Mouse (Mus musculus) embryonic fibroblast, embryonic 13.5 days (primary cell): ENCODE measurements around the gene Htr1f. TPM values are rescaled to one million over a fixed set of nuclear protein-coding genes. Genes with fewer than 3 reads are reported as not detected.

Experiments used
- H3K27ac ChIP-seq: 2 replicates; pipeline ENCODE4 v1.5.1; 2012; ENCODE audit warnings: low read length, control low read depth, inconsistent platforms; ENCODE audit not compliant: insufficient read depth
- H3K4me1 ChIP-seq: 2 replicates; pipeline ENCODE4 v1.6.1; 2011; ENCODE audit warnings: low read length; ENCODE audit not compliant: control insufficient read depth, insufficient read depth
- H3K4me3 ChIP-seq: 2 replicates; pipeline ENCODE4 v1.5.1; 2011; ENCODE audit warnings: mild to moderate bottlenecking, control low read depth, low read length; ENCODE audit not compliant: insufficient read depth
- CTCF ChIP-seq: IDR thresholded peaks from 2 replicates; pipeline ENCODE4 v1.5.1; 2011; ENCODE audit warnings: mild to moderate bottlenecking, control low read depth, low read length, moderate library complexity, borderline replicate concordance; ENCODE audit not compliant: insufficient read depth
- POLR2A ChIP-seq: IDR thresholded peaks from 2 replicates; pipeline ENCODE4 v1.6.1; 2011; ENCODE audit warnings: low read depth, mild to moderate bottlenecking, control low read depth, low read length, moderate library complexity
- polyA plus RNA-seq: library from polyadenylated mRNA; stranded (reverse); fragments of >200 nt; gene quantifications from 2 replicates; pipeline ENCODE4 v1.2.4, GENCODE M21; 2011; ENCODE audit warnings: low read depth; ENCODE audit not compliant: missing spikeins, insufficient read length

Gene Htr1f
- polyA plus RNA-seq, 1 experiment = 1.4 TPM

DNA sequence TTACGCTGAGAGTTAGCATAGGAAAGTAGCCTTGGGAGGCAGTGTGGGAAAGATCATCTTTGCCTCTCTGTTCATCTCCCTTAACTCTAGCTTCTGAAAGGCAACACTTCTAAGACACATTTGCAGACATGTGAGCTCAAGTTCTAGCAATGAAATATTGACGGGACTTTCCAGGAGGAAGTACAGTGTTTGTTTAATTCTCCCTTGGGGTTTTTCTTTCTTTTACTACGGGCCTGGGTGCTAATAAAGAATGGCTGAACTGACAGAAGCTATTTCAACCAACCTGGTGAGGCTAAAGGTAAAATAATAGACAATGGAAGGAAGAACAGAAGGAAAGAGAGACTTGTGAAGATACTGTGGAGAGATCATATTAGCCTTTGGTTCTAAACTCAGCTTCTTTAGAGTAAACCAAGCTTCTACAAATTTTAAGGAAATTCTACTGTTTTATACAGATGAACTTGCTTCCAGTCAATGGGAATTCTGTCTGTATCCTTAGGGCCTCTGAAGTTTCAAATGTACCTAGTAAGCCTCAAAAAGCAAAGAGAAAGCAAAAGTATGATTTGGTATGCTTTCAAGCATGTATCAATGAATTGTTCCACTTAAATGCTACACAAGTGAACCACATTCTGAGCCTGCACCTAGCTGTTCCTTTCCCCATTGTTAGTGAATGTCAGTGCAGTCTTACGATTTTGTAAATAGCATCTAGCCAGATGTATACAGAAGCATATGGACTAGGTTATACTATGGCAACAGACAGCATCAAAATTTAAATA lies 131.9 kb downstream of the Htr1f start:
- Histone ChIP-seq H3K4me3 (no peak overlapping the region), H3K27ac (no peak overlapping the region), H3K4me1 (no peaks in the 10 kb centered on the region)
- TF ChIP-seq CTCF (no peak), POLR2A (no peak)

DNA sequence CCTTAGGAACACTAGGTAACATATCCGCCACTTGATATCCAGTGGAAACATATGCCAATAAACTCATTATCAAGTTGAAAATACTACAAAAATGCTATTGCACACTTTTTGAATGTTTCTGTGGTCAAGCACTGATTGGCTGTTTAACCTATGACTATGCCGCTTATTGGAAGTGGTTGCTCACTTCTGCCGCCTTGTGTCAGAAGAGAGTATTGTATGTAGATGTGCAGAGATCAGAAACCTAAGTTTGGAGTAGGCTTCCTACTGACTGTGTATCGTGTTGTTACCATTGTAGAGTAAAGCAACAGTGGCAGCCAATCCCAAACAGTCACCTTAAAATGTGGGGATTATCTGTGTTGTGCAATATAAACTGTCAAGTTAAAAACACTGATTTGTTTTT lies 144.0 kb downstream of the Htr1f start:
- Histone ChIP-seq H3K27ac (no peak overlapping the region), H3K4me1 (no peaks in the 10 kb centered on the region), H3K4me3 (no peak overlapping the region)
- TF ChIP-seq CTCF (no peak), POLR2A (no peak)

DNA sequence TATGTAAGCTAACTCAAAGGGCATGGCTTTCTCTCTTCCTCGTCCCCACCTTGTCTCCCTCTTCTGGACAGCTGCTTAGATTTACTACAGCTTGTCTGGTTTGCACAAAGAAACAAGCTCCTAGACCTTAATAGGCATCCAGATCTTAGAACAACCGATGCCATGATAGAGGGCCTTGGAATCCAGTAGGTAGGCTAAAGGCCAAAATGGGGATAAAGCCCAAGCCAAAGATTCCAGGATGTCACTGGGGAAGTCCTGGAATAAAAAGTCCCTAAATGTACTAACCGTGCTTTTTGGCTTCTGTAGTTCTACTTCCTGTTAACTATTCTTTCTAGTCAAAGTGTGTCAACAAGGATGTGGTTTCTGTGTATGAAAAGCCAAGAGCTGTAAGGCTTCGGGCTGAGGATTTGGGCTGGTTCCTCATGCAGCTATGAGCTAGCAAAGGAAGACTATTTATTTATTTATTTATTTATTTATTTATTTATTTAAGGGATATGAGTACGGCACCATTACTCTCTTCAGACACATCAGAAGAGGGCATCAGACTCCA lies 163.9 kb downstream of the Htr1f start:
- TF ChIP-seq CTCF (no peak), POLR2A (no peak)
- Histone ChIP-seq H3K4me3 (no peak overlapping the region), H3K4me1 (no peaks in the 10 kb centered on the region; the same call in 1 of the 2 replicates)

DNA sequence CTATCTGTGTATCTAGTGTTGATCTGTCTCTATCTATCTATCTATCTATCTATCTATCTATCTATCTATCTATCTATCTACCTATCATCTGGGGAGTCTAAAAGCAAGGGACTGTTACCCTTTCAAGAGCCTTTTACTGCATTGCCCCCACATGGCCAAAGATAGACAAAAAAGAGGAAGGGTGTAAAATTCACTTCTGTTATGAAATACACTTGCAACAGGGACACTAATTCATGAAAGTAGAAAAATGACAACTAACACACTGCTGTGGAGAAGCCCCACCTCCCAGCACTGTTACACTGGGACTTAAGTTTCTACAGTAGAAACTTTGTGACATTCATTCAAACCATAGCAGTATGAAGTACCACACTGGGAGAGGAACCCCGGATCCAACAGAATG lies 170.9 kb downstream of the Htr1f start:
- Histone ChIP-seq H3K4me3 (no peak overlapping the region), H3K27ac (no peak overlapping the region), H3K4me1 (no peaks in the 10 kb centered on the region)
- TF ChIP-seq CTCF = no peak
- TF ChIP-seq POLR2A = no peak

More for the DNA sequence above, 163.9 kb downstream of the Htr1f start:
- H3K27ac ChIP-seq = no peak overlapping the region

DNA sequence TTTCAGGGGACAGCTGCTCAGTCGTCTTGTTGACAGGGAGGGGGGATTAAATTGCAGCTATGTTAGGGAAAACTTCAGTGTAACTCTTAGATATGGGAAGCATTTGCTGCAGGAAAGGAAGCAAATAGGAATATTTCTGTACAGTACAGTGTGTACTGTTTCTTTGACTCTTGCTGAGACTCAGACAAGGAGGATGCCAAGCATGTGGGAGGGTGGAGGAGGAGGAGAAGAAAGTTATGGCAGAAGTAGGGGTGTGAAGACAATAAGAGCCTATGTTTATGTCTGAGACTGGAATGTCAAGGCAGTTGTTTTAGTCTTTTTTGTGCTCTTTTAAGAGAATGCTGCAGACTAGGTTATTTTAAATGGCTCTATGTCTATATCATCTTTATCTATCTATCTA lies 171.6 kb downstream of the Htr1f start:
- Histone ChIP-seq H3K4me3 (no peak overlapping the region), H3K27ac (no peak overlapping the region), H3K4me1 (no peaks in the 10 kb centered on the region)
- TF ChIP-seq POLR2A = no peak
- no peak for TF ChIP-seq CTCF

DNA sequence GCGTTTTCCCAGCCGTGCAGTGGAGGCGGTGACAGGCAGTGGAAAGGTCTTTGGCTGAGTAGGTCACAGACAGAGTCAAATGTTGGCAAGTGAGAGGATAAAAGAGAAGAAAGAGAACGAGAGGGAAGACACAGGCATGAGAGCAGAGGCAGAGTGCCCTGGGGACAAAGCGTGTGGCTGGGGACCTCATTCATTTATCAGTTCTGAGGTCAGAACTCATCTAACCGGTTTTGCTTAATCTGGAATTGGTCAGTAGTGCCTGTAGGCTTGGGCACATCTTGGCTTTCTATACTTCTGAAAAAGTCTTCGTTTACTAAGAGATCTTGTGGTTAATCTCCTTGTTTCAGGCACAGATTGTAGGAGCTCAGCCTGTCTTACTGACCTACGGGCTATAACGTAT lies 182.2 kb downstream of the Htr1f start:
- TF ChIP-seq POLR2A (no peak), CTCF (no peak)
- Histone ChIP-seq H3K4me3 (no peak overlapping the region), H3K27ac (no peak overlapping the region), H3K4me1 (no peaks in the 10 kb centered on the region)

DNA sequence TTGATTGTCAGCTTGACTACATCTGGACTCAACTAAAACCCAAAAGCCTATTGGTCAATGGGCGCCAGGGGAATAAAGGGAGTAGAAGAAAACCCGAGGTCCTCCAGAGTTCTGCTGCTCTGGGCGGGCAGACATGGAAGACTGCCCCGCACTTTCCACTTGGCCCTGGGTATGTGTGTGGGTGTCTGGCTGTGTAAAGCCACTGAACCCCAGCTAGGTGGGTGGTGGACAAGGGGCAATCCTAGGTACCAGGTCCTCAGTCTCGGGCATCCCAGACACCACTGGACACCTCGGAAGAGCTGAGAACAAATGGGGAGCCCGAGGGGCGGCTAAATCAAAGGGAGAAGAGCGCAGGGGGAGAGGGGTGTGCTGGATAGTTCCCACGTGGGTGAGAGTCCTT lies 196.9 kb downstream of the Htr1f start:
- Histone ChIP-seq H3K4me1 (no peaks in the 10 kb centered on the region), H3K4me3 (no peak overlapping the region), H3K27ac (no peak overlapping the region)
- no peak for TF ChIP-seq CTCF
- no peak for TF ChIP-seq POLR2A

DNA sequence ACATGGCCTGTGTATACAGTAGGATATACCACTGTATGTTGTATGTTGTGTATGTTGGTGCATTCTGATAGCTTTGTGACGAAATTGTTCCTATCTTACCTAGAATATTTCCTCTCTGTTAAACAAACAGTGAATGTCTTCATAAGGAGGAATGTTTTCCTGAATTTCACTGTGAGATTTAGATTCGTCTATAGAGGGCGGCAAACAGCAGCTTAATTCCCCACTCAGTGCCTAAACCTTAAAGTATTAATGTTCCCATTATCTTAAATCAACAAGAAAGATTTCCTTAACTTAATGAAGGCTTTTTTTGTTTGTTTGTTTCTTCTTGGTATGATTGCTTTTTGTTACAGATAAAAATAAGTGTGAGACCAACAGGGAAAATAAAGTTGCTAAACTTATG lies 198.5 kb downstream of the Htr1f start:
- Histone ChIP-seq H3K4me1 (no peaks in the 10 kb centered on the region), H3K27ac (no peak overlapping the region), H3K4me3 (no peak overlapping the region)
- TF ChIP-seq POLR2A = no peak
- TF ChIP-seq CTCF = no peak

DNA sequence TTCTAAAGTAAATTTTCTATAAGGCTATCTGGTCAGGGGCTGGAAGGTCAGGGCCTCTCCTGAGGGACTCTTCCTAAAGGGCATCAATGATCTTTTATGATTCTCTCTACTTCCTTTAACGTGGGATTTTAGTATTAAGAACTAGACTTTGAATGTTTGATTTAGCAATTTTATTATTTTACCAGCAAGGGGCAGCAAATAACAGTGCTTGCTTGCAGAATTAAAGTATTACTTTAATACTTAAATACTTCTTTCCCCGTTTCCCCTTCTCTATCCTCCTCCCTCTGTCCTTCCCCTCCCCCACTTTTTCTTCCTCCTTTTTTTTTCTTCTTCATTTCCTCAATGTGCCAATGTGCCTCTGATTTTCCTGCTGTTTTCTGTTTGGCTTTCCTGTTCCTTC lies 202.3 kb downstream of the Htr1f start:
- Histone ChIP-seq H3K4me3 (no peak overlapping the region), H3K4me1 (no peaks in the 10 kb centered on the region), H3K27ac (no peak overlapping the region)
- TF ChIP-seq CTCF (no peak), POLR2A (no peak)

DNA sequence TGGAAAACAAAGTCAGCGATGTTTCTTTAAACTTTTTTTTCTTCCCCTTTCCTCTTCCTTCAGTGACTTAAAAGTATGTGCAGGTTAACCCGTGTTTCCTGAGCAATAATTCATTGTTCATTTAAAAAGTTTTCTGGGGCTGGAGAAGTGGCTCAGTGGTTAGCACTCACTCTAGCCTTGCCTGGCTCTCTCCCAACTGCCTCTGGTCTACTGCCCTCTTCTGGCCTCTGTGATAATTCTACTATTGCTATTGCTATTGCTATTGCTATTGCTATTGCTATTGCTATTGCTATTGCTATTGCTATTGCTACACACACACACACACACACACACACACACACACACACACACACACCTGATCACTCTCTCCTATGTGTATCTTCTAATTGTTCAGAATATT lies 206.6 kb downstream of the Htr1f start:
- Histone ChIP-seq H3K4me1 (no peaks in the 10 kb centered on the region), H3K4me3 (no peak overlapping the region), H3K27ac (no peak overlapping the region)
- TF ChIP-seq CTCF (no peak), POLR2A (no peak)

DNA sequence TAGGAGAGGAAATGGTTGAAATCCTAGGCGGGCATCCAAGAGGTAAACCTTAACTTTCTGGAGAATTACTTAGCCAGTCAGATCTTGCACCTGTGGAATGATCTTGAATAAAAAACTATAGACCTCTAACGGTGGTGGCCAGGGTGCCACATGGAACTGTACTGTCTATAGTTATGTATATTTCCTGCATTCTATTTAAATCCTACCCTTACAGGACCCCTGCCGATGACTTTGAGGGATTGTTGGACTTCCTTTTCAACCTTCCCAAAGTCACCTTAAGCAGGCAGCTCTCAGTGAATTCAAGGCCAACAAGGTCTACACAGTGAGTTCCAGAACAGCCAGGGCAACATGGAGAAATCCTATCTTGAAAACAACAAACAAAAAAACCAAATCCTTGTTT lies 216.2 kb downstream of the Htr1f start:
- TF ChIP-seq POLR2A = no peak
- no peak for TF ChIP-seq CTCF
- Histone ChIP-seq H3K4me1 (no peaks in the 10 kb centered on the region), H3K27ac (no peak overlapping the region), H3K4me3 (no peak overlapping the region)
